Comparison of ENCODE assay signal across 8 mouse cellular contexts in genomic region chr1:178600851-178601569, GRCm38 (mm10).
DNase-seq lines count a peak whose midpoint lies in the region; ATAC-seq lines count a peak whose summit lies in the region.

No protein-coding gene starts in this region.

- no peak overlapping the region for H3K4me3 ChIP-seq in embryonic facial prominence, embryonic 13.5 days
- no peak overlapping the region for H3K4me3 ChIP-seq in embryonic facial prominence, embryonic 10.5 days

- no peak overlapping the region for H3K27ac ChIP-seq in embryonic facial prominence, embryonic 13.5 days
- H3K27ac ChIP-seq in embryonic facial prominence, embryonic 10.5 days (replicated peaks): no peak overlapping the region

- H3K9me3 ChIP-seq in embryonic facial prominence, embryonic 13.5 days: no peaks in the 10 kb centered on the region
- H3K9me3 ChIP-seq in embryonic facial prominence, embryonic 10.5 days: no peaks in the 10 kb centered on the region

- WGBS in embryonic facial prominence, embryonic 13.5 days: 87% methylated on average over 15 of the region's 15 CpGs
- 90% methylated on average over 15 of the region's 15 CpGs for WGBS in embryonic facial prominence, embryonic 10.5 days

- no peak overlapping the region for H3K4me2 ChIP-seq in embryonic facial prominence, embryonic 13.5 days

- peak; percentile 69 for ATAC-seq in embryonic facial prominence, embryonic 13.5 days (ENCODE audit: insufficient number of reproducible peaks, insufficient read depth, low FRiP score, low TSS enrichment, low read depth)
- ATAC-seq in activated CD4-positive, CD25-positive, alpha-beta regulatory T cell, adult 4 months: no peak

- H3K9ac ChIP-seq in embryonic facial prominence, embryonic 13.5 days: no peak overlapping the region

- H3K27me3 ChIP-seq in embryonic facial prominence, embryonic 13.5 days: no peaks in the 10 kb centered on the region
- no peaks in the 10 kb centered on the region for H3K27me3 ChIP-seq in embryonic facial prominence, embryonic 10.5 days (replicated peaks; ENCODE audit: low read depth, poor library complexity, severe bottlenecking)

- H3K36me3 ChIP-seq in embryonic facial prominence, embryonic 13.5 days: peaks cover 17% of the 10 kb centered on the region; the same call in 1 of the 2 replicates
- no peaks in the 10 kb centered on the region for H3K36me3 ChIP-seq in embryonic facial prominence, embryonic 10.5 days (replicated peaks)

- no peak for DNase-seq in embryonic facial prominence, embryonic 10.5 days (ENCODE audit: low spot score)
- DNase-seq in ovary, postnatal 36 days (ENCODE audit: low spot score): peak; percentile 21
- no peak for DNase-seq in ovary, postnatal 10 days (ENCODE audit: low spot score)
- DNase-seq in kidney, postnatal 14 days: peak; percentile 16
- DNase-seq in urinary bladder, postnatal 36 days (ENCODE audit: low spot score in 2 of 2): peak; percentile 27 to 38
- no peak for DNase-seq in spleen, postnatal 4 days (ENCODE audit: low spot score in 2 of 2)

- peaks cover 10% of the 10 kb centered on the region for H3K4me1 ChIP-seq in embryonic facial prominence, embryonic 13.5 days
- peaks cover 7% of the 10 kb centered on the region; the same call in 1 of the 2 replicates for H3K4me1 ChIP-seq in embryonic facial prominence, embryonic 10.5 days

Comparison
In these comparisons a context has a peak if more than half of its experiments do, and no peak if none do; other contexts are left out.
1. DNase-seq: peak in ovary, postnatal 36 days (single experiment), kidney, postnatal 14 days (single experiment) and urinary bladder, postnatal 36 days (2 of 2); none in embryonic facial prominence, embryonic 10.5 days (single experiment), ovary, postnatal 10 days (single experiment) and spleen, postnatal 4 days (0 of 2).